Mouse (Mus musculus) ZHBTc4 (cell line): Measurements from ENCODE around the gene Dus1l.
A peak's percentile ranks its signal among the peaks of the same experiment; 100 is the strongest.
"Not testable (repeated sequence)": the region's sequence is repeated elsewhere in the genome, so short reads cannot be mapped to it uniquely, and the experiment has no call there.

Experiments
- DNase-seq: peaks from one replicate; pipeline ENCODE4 v3.0.0-alpha.2; 2011; ENCODE audit warnings: low read depth, low spot score

The Dus1l gene

DNA sequence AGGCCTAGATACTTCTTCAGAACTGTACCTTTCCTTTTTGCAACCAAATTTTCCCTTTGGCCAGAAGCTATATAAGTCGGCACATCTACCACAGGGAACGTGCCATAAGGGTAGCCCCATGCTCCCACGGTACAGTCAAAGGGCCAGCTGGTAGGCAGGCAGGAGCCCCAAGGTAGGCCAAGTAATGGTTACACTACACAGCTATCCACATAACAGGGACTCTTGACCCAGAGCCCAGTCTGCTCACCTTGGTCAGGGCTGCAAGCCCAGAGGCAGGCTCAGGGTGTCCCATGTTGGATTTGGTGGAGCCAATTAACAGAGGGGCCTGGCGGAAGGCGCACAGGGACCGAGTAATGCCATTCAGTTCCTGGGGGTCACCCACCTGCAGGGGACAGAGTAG is 23.4 kb upstream of the Dus1l start:
- DNase-seq, result no peak

DNA sequence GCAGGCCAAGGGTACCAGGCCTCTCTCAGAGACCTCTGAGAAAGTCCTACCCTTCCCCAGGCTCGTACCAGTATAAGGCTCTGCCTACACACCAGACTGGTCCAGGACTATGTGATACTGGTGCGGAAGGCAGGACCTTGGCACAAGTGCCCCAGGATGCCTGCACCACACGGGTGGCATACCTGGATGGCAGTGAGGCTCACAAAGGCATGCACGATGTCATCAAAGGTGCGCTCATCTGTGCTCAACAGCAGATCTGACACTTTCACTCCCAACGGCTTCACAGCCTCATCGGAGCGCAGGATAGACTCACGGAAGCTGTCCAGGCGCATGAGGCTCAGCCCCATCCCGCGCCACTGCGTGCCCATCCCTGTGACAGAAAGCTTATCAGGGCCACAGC is 22.0 kb upstream of the Dus1l start:
- no peak for DNase-seq

DNA sequence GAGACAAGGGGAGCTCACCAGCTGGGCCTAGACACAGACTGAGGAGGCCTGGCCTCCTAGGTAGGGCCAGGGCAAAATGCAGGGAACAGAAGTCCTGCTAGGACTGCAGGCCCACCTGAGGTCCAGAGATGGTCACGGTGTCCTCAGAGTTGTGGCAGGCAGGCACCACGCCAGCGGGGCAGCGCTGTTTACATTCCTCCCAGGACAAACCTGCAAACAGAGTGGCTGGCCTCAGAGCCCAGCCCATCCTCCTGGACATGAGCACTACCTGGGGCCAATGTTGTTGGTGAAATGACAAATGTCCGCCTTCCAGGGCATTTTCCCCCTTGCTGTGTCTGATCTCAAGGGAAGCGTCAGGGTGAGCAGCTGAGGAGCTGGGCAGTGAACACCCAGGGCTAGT is 21.2 kb upstream of the Dus1l start:
- no peak for DNase-seq

DNA sequence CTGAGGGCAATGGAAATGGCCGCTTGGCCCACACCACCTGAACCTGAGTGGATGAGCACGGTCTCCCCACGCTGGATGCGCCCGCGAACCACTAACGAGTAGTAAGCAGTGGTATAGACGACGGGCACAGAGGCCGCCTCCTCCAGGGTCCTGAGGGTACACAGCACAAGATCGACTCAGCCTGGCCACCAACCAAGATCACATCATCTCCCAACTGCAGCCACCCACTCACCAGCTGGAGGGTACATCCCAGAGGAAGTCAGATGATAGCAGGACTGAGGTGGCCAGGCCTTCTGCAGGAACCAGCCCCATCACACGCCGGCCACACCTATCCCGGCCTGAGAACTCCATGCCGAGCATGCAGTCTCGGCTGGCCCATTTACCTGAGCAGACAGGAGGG is 15.9 kb upstream of the Dus1l start:
- DNase-seq, result no peak

DNA sequence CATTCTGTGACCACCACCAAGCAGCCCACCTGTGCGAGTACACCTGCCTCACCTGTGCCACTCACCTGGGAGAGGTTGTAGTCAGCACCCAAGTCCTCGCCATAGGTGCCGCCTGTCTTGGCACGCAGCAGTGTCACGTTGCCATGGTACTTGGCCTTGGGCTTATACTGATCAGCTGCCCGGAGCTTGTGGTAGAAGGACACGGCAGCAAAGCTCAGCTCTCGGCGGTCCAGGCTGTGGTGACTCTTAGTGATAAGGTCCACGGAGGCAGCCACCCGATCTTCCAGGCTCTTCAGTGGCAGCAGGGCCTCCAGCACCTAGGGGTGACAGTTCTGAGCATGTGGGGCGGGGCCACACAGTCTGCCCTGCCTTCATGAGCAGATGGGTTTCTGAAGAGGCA is 11.8 kb upstream of the Dus1l start:
- DNase-seq, result no peak

DNA sequence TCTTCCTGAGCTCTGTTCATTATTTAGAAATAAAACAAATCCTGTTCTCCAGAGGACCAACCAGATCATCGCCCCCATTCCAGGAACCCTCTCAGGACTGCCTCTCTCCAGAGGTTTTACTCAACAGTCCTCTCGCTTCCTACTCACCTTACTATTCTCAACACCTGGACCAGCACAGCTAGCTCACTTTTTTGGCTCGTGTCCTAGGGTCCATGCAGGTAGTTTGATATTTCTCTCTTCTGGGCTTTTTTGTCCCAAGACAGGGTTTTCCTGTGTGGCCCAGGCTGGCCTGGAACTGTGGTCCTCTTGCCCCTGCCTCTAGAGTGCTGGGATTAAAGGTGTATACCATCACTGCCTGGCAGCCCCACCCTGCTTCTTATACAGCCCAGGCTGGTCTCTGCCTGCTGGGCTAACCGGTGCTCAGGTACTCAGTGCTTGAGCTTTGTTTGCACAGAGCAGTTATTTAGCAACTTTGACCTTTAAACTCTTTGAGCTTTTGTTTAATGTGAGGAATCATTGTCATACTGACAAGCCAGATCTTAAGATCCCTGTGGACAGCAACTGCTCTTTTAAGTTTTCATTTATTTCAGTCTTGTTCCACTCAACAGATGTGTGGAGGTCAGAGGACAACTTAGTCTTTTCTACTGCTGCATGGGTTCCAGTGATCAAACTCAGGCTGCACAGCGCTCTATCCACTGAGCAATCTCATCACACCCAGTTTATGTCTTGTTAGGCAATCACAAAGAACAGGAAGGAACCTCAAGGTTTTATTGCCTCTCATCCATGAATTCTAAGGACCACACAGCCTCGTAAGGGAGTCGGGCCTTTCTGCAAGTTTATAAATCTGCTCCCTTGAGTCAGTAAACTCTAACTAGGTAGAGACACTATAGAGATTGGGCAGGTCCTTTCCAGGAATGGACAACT is 9.4 kb upstream of the Dus1l start:
- peak; percentile 86 for DNase-seq

DNA sequence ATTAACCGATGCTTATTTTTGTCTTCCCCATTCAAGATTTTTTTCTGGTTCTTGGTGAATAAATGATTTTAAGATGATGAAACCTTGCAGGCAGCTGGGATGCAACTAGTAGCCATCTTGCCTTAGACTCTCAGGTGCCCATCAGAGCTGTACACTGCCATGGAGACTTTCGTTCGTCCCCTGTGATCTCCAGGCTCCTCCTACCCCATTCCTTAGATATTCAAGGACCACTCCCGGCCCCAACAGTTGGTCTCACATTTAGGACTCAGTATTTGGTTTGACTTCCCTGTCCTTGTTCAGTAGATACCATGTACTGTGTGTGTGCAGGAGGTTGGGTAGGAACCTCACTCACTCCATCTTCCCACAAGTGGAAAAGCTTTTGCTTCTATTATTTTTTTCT is 8.6 kb upstream of the Dus1l start:
- DNase-seq, result peak; percentile 63

DNA sequence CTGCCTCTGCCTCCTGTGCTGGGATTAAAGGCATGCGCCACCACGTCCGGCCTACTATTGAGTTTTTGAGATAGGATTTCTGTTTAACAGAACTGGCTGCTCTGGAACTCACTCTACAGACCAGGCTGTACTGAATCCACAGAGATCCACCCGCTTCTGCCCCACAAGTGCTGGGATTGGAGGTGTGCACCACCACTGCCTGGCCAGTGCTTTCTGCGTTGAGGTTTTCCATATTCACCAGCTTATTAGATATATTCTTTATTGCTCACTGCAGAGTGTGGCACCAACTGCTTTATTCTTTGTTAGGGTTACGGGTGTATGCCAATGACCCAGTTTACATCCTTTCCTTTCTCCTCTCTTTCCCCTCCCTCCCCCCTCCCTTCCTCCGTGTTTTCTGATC is 8.1 kb upstream of the Dus1l start:
- no peak for DNase-seq

DNA sequence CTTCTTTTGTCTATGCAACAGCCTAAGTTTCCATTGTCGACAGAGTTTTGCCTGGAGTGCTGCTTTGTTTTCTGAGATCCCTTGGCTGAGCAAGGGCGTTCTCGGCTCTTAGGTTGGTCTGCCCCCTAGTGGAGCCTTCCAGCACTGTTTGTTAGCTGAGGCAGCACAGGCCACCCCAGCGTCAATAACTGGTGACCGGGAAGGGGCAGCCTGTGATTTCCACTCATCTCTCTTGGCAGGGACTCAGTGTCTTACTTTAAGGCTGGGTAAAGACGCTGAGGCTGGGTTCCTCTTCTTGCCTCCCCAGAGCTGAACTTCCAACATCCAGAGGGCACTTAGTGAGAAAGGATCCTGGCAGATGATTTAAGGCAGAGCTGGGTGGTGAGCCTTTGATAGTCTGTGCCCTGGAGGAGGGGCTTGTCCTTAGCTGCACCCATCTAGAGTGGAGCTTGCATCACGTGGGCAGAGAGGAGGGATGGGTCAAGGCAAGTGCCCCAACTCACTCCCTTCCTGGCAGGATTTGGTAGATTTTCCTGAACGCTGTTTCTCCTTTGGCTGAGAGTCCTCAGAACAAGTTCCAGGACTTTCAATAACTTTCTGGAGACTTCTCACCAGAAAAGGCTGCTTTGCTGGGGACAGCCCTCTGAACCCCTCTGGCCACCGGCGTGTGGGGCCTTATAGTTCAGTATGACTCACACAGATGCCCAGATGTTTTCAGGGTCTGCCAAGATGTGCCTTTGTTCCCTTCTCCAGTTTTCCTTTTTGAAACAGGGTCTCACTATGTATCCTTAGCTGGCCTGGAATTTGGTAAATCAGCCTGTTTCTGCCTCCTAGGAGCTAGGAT is 4.1 kb upstream of the Dus1l start:
- DNase-seq, result peak; percentile 96

DNA sequence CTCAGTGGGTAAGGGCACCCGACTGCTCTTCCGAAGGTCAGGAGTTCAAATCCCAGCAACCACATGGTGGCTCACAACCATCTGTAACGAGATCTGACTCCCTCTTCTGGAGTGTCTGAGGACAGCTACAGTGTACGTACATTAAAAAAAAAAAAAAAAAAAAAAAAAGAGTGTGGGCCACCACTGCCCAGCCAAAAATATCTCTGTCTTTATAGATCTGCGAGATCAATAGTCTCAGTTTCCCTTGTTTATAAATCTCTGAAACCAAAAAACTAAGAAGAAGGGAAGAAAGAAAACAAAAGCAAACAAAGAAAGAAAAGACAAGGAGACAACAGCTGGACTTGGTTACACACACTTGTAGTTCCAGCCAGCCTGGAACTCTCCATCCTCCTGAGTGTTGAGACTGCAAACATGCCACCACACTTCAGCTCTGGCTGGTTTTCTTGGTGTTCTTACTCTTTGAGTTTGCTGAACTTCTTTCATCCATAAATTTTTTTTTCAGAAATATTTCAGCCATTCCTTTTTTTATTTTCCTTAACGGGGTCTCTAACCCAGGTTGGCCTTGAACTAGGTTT is 3.2 kb upstream of the Dus1l start:
- DNase-seq, result no peak

DNA sequence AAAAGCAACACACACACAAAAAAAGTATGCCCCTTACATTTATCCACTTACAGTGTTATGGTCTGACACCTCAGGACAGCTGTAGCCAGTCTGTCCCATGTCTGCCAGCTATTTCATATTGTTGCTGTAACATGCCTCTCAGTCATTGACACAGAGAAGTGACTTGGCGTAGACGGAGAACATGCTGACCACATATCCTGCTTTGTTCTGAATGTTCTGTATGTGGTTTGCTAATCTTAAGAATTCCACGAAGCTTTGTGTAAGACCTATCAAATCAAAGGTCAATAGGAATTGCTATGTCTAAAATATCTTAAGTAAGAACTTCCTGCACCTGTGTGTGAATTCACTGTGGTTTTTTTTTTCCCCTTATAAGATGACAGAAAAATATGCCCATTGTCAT is 2.0 kb upstream of the Dus1l start:
- DNase-seq, result no peak

DNA sequence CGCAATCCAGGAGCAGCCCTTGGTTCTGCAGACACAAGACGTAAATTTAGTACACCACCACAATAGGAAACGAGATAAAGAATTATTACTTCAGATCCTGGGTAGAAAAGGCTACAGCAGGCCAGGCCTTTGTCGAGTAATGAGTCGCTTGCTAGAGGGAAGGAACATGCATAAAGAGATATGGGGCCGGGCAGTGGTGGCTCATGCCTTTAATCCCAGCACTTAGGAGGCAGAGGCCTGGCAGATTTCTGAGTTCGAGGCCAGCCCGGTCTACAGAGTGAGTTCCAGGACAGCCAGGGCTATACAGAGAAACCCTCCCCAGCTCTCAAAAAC is 377 bp upstream of the Dus1l start:
- no peak for DNase-seq

DNA sequence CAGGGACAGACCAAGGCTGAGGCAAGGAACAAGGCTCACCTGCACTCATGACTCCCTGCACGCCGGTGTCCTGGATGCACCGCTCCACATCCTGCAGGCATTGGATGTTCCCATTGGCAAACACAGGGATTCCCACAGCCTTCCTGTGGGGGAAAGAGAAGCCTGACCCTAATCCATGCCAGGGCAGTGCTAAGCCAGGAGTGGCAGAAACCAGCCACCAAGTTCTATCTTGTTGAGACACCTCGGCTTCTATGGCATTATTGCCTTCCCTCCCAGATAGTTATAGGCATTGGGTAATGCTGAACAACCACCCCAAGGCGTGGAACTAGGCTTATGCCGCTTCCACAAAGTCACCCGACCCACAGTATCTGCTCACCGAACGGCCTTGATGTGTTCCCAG is 3.6 kb downstream of the Dus1l start:
- no peak for DNase-seq

DNA sequence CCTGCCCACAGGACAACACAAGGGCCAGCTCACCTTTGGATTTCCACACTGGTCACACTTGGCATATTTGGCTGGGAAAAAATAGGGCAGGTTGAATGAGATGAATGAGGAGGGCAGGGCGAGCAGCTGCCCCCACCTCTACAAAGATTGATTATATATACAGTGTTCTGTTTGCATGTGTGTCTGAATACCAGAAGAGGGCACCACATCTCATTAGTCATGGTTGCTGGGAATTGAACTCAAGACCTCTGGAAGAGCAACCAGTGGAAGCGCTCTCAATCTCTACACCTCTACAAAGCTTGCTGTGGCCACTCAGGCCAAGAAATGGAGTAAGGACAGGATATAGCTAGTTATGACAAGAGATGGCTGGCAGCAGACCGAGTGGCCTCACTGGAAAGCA is 6.4 kb downstream of the Dus1l start:
- no peak for DNase-seq

DNA sequence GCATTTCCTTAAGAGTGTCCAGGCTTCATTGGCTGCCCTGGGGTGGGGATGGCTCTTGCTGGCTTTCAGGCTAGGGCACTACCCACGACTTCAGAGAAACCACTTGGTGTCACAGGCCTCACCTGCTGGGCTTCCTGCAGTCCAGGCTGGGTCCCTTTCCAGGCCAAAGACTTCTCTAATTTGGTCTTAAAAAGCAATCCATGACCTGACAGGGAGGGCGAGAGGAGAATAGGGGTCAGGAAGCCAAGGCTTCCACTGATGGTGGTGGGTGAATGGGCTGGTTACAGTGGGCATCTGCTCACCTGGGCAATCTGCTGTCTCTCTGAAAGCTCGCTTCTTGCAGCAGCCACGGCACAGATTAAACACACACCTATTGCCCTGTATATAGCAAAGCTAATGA is 6.8 kb downstream of the Dus1l start:
- no peak for DNase-seq

DNA sequence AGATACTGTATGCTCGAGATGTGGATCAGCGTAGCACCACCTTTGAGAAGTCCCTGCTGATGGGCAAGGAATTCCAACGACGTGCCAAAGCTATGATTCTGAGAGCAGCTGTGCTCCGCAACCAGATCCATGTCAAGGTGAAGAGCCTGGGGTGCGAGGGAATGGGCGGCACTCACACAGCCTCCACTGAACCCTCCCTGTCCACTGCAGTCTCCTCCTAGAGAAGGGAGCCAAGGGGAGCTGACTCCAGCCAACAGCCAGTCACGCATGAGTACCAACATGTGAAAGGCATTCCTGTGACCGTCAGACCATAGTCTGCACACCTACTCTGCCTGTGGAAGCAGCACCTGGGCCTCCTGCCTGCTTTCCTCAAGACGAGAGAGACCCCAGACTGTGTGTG is 7.7 kb downstream of the Dus1l start:
- DNase-seq, result not testable (repeated sequence)

DNA sequence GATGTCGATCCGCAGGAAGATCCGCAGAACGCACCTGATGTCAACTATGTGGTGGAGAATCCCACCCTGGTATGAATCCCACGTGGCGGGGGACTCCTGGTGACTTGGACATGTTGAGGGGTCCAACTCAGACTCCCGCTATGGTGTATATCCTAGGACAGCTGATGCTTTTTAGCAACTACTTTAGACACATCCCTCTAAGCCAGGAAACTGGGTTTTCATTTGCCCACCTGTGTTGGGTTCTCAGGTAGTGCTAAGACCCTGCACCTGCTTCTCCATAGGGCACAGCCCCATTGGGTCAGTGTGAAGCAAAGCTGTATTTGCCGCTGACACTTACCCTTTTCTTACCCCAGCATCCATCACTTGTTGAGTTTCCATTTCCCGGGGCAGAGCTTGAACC is 11.1 kb downstream of the Dus1l start:
- DNase-seq, result no peak

DNA sequence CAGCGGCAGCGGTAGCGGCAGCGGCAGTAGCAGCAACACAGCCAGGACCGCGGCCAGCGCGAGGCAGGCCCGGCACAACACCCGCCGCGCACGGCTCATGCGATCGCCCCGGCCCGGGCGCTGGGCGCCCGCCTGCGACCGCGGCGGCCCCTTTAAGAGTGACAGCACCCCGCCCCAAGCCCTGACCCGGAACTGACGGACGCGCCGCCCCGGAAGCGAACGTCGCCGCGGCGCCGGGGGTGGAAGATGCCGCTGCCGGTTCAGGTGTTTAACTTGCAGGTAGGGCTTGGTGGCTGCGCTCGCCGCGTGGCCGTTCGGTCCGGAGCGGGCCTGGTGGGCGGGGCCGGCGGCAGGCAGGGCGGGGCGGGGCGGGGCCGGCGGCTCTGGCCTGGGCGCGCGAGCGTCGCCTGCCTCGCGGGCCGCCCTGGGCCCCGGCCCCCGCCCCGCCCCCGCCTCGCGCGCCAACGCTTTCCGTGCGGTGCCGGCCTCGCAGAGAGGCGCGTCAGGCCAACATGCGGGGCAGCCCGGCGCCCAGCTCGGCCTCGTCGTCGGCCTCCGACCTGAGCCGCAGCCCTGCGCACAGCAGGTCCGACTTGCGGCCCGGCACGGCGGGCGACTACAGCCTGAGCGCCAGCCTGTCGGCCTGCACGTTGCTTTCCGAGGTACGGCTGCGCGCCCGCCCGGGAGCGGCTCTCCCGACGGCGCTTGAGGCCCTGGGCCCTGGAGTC is 12.0 kb downstream of the Dus1l start, which contains the start of the genes Rfng and Gps1:
Rfng (minus strand) TSS at position 144 of the 728 bp plus-strand sequence.
Gps1 (plus strand) TSS at position 209 of the 728 bp plus-strand sequence.
- DNase-seq, result peak; percentile 89

DNA sequence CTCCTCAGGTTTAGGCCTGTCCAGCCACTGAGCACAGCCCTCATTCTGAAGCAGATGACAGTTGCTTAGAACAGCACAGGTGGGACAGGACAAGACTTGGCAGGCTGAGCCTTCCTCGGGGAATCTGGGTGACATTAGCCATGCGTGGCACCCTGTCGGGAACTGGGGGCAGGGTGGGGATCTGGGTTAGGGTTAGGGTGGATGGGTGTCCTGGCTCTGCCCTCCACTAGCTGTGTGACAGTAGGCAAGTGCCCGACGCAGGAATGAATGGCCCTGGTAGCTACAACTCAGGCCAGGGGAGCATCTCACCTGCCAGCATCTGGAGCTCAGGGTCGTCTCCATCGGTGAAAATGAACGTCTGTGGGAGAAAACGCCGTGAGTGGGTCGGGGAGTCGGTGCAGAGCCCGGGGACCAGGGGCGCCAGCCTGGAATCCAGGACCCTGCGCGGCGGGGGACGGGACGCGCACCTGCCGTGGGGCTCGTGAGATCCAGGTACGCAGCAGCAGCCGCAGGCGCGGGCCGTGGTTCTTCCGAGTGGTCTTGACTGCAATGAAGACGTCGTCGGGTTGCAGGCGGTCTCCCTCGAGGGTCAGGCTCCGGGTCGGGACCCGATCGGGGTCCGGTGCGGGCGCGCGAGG is 12.7 kb downstream of the Dus1l start:
- no peak for DNase-seq

DNA sequence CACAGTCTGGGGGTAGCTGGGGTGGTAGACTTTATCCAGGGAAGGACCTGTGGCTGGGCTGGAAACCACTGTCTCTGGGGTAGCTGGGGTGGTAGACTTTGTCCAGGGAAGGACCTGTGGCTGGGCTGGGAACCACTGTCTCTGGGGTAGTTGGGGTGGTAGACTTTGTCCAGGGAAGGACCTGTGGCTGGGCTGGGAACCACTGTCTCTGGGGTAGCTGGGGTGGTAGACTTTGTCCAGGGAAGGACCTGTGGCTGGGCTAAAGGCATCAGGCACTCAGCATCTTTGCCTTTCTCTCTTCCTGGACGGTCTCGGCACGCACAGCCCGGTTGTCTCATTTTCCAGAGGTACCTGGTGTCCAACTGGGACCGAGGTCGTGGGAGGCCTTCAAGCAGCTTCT is 14.8 kb downstream of the Dus1l start:
- DNase-seq, result not testable (repeated sequence)

DNA sequence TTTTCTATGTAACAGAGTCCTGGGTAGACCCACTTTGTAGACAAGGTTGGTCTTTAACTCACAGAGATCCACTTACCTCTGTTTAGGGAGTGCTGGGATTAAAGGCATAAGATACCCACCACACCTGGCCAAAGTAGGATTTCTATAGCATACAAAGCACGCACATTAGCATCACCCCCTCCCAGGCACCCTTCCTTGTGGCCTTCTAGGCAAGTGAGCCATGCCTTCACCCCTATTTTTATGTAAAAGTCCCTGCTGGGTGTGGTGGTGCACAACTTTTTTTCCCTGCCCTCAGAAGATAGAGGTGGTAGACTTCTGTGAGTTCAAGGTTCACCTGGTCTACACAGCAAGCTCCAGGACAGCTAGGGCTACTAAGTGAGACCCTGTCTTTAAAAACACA is 16.3 kb downstream of the Dus1l start:
- no peak for DNase-seq
